Mouse (Mus musculus): ENCODE results near the gene Trappc6a.

DNA sequence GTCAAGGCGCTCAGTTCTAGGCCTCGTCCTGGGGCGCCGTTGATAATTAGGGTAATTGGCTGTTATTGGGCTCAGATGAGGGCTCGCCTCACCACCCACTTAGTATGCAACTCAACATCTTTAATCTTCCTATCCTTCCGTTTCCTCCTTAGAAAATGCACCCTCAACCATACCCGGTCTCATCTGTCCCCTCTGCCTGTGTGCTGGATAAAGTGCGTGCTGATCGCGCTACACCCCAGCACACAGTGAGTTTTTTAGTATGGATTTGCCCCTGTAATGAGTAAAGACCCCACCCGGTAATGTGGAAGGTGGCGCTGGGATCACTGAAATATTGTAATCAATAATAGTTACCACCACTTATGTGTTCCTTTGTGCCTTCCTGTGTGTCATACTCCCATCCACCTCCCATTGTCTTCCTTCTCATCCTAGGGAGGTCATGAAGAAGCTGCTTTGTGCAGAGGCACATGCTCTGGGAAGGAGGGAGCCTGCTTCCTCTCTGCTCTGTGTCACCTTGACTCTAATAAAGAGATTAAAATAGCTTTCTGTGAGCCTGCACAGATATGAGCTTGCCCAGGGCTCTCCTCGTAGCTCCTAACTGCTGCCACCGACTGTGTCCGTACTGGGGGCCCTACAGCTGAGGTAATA lies 851 bp downstream of the Trappc6a start:
- TF ChIP-seq CTCF (conservative IDR thresholded peaks at IDR 0.05; ENCODE audit: low read length) (no peak), NANOG (IDR thresholded peaks at IDR 0.05; ENCODE audit: borderline replicate concordance, low read length) (no peak), POU5F1 (IDR thresholded peaks at IDR 0.05; ENCODE audit: borderline replicate concordance, low read length) (no peak)

All from E14TG2a.4 (cell line).